Mouse (Mus musculus): ENCODE measurements around the gene Rabepk. TPM values are rescaled to one million over a fixed set of nuclear protein-coding genes. Genes with fewer than 3 reads are reported as not detected.
"Not testable (repeated sequence)": the region's sequence is repeated elsewhere in the genome, so short reads cannot be mapped to it uniquely, and the experiment has no call there.

Gene Rabepk
- total RNA-seq, 4 experiments from 2014 or later: 26.4 to 33.2 (median 29.0) TPM

GRCm38 (mm10) chr2:34804172-34804571, 4.5 kb upstream of the Rabepk start:
- DNase-seq: no peak

- no peak for DNase-seq
These were observed 4.0 kb upstream of the Rabepk start for GRCm38 (mm10) chr2:34803746-34804145.

- peak; percentile 45 for DNase-seq
These were observed 3.0 kb upstream of the Rabepk start for GRCm38 (mm10) chr2:34802565-34803245.

- peak; percentile 97 for DNase-seq
These were observed 2.1 kb upstream of the Rabepk start for GRCm38 (mm10) chr2:34801516-34802482.

- DNase-seq: no peak
These were observed 659 bp upstream of the Rabepk start for GRCm38 (mm10) chr2:34800371-34800770.

GRCm38 (mm10) chr2:34795426-34795825, 4.3 kb downstream of the Rabepk start:
- no peak for DNase-seq

GRCm38 (mm10) chr2:34794511-34794910, 5.2 kb downstream of the Rabepk start:
- no peak for DNase-seq

GRCm38 (mm10) chr2:34792543-34792942, 7.2 kb downstream of the Rabepk start:
- DNase-seq: not testable (repeated sequence)

GRCm38 (mm10) chr2:34790282-34790681, 9.4 kb downstream of the Rabepk start:
- no peak for DNase-seq

- DNase-seq: no peak
These were observed 15.6 kb downstream of the Rabepk start for GRCm38 (mm10) chr2:34784085-34784484.

- DNase-seq: no peak
These were observed 16.4 kb downstream of the Rabepk start for GRCm38 (mm10) chr2:34783064-34784020.

GRCm38 (mm10) chr2:34777237-34777868, 22.4 kb downstream of the Rabepk start:
- DNase-seq: no peak

- no peak for DNase-seq
These were observed 25.2 kb downstream of the Rabepk start for GRCm38 (mm10) chr2:34774493-34774892.

- no peak for DNase-seq
These were observed 26.0 kb downstream of the Rabepk start for GRCm38 (mm10) chr2:34773673-34774072.

GRCm38 (mm10) chr2:34772252-34773235, 27.2 kb downstream of the Rabepk start:
- DNase-seq: peak; percentile 46

GRCm38 (mm10) chr2:34771368-34772226, 28.1 kb downstream of the Rabepk start, which contains the start of gene Hspa5:
Hspa5 (plus strand) TSS chr2:34771970.
- peak; percentile 100 for DNase-seq

- no peak for DNase-seq
These were observed 28.8 kb downstream of the Rabepk start for GRCm38 (mm10) chr2:34770951-34771350.

- DNase-seq: no peak
These were observed 29.7 kb downstream of the Rabepk start for GRCm38 (mm10) chr2:34770049-34770448.

GRCm38 (mm10) chr2:34764801-34765200, 34.9 kb downstream of the Rabepk start:
- no peak for DNase-seq
